Mouse (Mus musculus) liver, postnatal 0 days (tissue): Measurements from ENCODE around the gene Lmf1. TPM values are rescaled to one million over a fixed set of nuclear protein-coding genes. Genes with fewer than 3 reads are reported as not detected.

Source experiments
- ATAC-seq: fragments of 200-750 bp; cut with Nextera tagmentation; 2 replicates; pipeline ENCODE4 v1.8.0; 2017; ENCODE audit warnings: mild to moderate bottlenecking, moderate library complexity
- DNase-seq: peaks from one replicate; pipeline ENCODE4 v3.0.0-alpha.2; 2016
- H3K27ac ChIP-seq: fragments of 300-500 bp; sonication (generic); 2 replicates; pipeline ENCODE4 v1.5.1; 2014; ENCODE audit warnings: antibody characterized with exemption, moderate library complexity, mild to moderate bottlenecking, low read depth
- H3K27me3 ChIP-seq: fragments of 300-500 bp; sonication (generic); 2 replicates; pipeline ENCODE4 v1.6.1; 2014; ENCODE audit warnings: low read length, control low read depth, mixed read lengths; ENCODE audit not compliant: insufficient read depth
- H3K36me3 ChIP-seq: fragments of 300-500 bp; sonication (generic); replicated peaks from 2 replicates; pipeline ENCODE4 v1.6.1; 2014; ENCODE audit warnings: mild to moderate bottlenecking, control low read depth, low read length, moderate library complexity, mixed read lengths; ENCODE audit not compliant: insufficient read depth
- H3K4me1 ChIP-seq: fragments of 300-500 bp; sonication (generic); 2 replicates; pipeline ENCODE4 v1.6.1; 2014; ENCODE audit warnings: antibody characterized with exemption, mild to moderate bottlenecking, control low read depth; ENCODE audit not compliant: insufficient read depth
- H3K4me2 ChIP-seq: fragments of 300-500 bp; sonication (generic); 2 replicates; pipeline ENCODE4 v1.6.1; 2014; ENCODE audit warnings: low read depth, mild to moderate bottlenecking, low read length, moderate library complexity, mixed read lengths
- H3K4me3 ChIP-seq: fragments of 300-500 bp; sonication (generic); 2 replicates; pipeline ENCODE4 v1.5.1; 2014; ENCODE audit warnings: low read depth, low read length
- H3K9ac ChIP-seq: fragments of 300-500 bp; sonication (generic); replicated peaks from 2 replicates; pipeline ENCODE4 v1.6.1; 2014; ENCODE audit warnings: mild to moderate bottlenecking, moderate library complexity
- H3K9me3 ChIP-seq: fragments of 300-500 bp; sonication (generic); 2 replicates; pipeline ENCODE4 v1.6.1; 2016; ENCODE audit warnings: mild to moderate bottlenecking, control low read depth, low read length, mixed read lengths
- CTCF ChIP-seq: sonication (generic); IDR thresholded peaks from 2 replicates; pipeline ENCODE4 v1.5.1; 2016; ENCODE audit warnings: antibody characterized with exemption, low read depth
- EP300 ChIP-seq: IDR thresholded peaks from 2 replicates; pipeline ENCODE4 v1.6.1; 2016; ENCODE audit warnings: antibody characterized with exemption, low read depth, mild to moderate bottlenecking
- WGBS: fragments of 180-500 bp; shearing (Covaris S2); extraction: QIAGEN DNeasy Blood & Tissue Kit; methylation state at CpG from one replicate; pipeline ENCODE4 v1.1.7; 2014; ENCODE audit not compliant: insufficient replicate concordance; 5-methylcytosine and 5-hydroxymethylcytosine counted together
- polyA plus RNA-seq: library from polyadenylated mRNA; unstranded; fragments of >200 nt; fragmentation: Nextera tagmentation; extraction: Ambion mirVana; gene quantifications from 2 replicates; pipeline ENCODE4 v1.2.1, GENCODE M21; 2015

Gene Lmf1
- polyA plus RNA-seq, 1 experiment from 2014 or later = 12.5 TPM

- Histone ChIP-seq H3K27me3 (no peaks in the 10 kb centered on the region), H3K4me2 (no peak overlapping the region), H3K36me3 (no peaks in the 10 kb centered on the region), H3K4me3 (no peak overlapping the region), H3K9me3 (no peaks in the 10 kb centered on the region), H3K9ac (no peak overlapping the region), H3K27ac (no peak overlapping the region), H3K4me1 (no peaks in the 10 kb centered on the region)
- DNase-seq (no peak), ATAC-seq (no peak)
- WGBS = 76% methylated on average over 10 of the region's 10 CpGs
- TF ChIP-seq EP300 (no peak), CTCF (no peak)
Observed at GRCm38 (mm10) chr17:25608821-25609505, 30.1 kb downstream of the Lmf1 start.

GRCm38 (mm10) chr17:25609506-25609828 is 30.6 kb downstream of the Lmf1 start:
- Histone ChIP-seq H3K4me3 (no peak overlapping the region), H3K27me3 (no peaks in the 10 kb centered on the region), H3K9me3 (no peaks in the 10 kb centered on the region), H3K27ac (no peak overlapping the region), H3K9ac (no peak overlapping the region), H3K4me2 (no peak overlapping the region), H3K4me1 (no peaks in the 10 kb centered on the region), H3K36me3 (no peaks in the 10 kb centered on the region)
- 67% methylated on average over 3 of the region's 3 CpGs for WGBS
- TF ChIP-seq CTCF (no peak), EP300 (no peak)
- DNase-seq (no peak), ATAC-seq (no peak)

GRCm38 (mm10) chr17:25610151-25610550 is 31.3 kb downstream of the Lmf1 start:
- no peaks in the 10 kb centered on the region for H3K36me3 ChIP-seq
- H3K9me3 ChIP-seq = no peaks in the 10 kb centered on the region
- no peak overlapping the region for H3K9ac ChIP-seq
- no peak overlapping the region for H3K4me3 ChIP-seq
- no peak overlapping the region for H3K4me2 ChIP-seq
- no peaks in the 10 kb centered on the region for H3K4me1 ChIP-seq
- H3K27ac ChIP-seq = no peak overlapping the region
- DNase-seq = peak; percentile 24
- TF ChIP-seq EP300 = no peak
- TF ChIP-seq CTCF = no peak
- 64% methylated on average over 9 of the region's 9 CpGs for WGBS
- H3K27me3 ChIP-seq = no peaks in the 10 kb centered on the region
- no peak for ATAC-seq

- TF ChIP-seq EP300 (no peak), CTCF (no peak)
- no peak for ATAC-seq
- H3K9ac ChIP-seq = no peak overlapping the region
- no peak for DNase-seq
- no peaks in the 10 kb centered on the region for H3K36me3 ChIP-seq
- H3K4me3 ChIP-seq = no peak overlapping the region
- H3K9me3 ChIP-seq = no peaks in the 10 kb centered on the region
- no peaks in the 10 kb centered on the region for H3K4me1 ChIP-seq
- no peak overlapping the region for H3K4me2 ChIP-seq
- H3K27me3 ChIP-seq = no peaks in the 10 kb centered on the region
- WGBS = 81% methylated on average over 9 of the region's 9 CpGs
- H3K27ac ChIP-seq = no peak overlapping the region
Observed at GRCm38 (mm10) chr17:25612537-25612936, 33.7 kb downstream of the Lmf1 start.

GRCm38 (mm10) chr17:25613323-25613722 is 34.4 kb downstream of the Lmf1 start:
- H3K27me3 ChIP-seq = no peaks in the 10 kb centered on the region
- no peaks in the 10 kb centered on the region for H3K36me3 ChIP-seq
- TF ChIP-seq EP300 = no peak
- TF ChIP-seq CTCF = no peak
- H3K4me2 ChIP-seq = no peak overlapping the region
- WGBS = 85% methylated on average over 6 of the region's 6 CpGs
- no peaks in the 10 kb centered on the region for H3K9me3 ChIP-seq
- no peak for ATAC-seq
- no peaks in the 10 kb centered on the region for H3K4me1 ChIP-seq
- H3K9ac ChIP-seq = no peak overlapping the region
- no peak for DNase-seq
- no peak overlapping the region for H3K27ac ChIP-seq
- no peak overlapping the region for H3K4me3 ChIP-seq

GRCm38 (mm10) chr17:25614723-25615510 is 36.0 kb downstream of the Lmf1 start:
- TF ChIP-seq CTCF (no peak), EP300 (no peak)
- 80% methylated on average over 10 of the region's 10 CpGs for WGBS

More at GRCm38 (mm10) chr17:25614723-25615510, 36.0 kb downstream of the Lmf1 start:
- Histone ChIP-seq H3K4me2 (no peak overlapping the region), H3K27ac (no peak overlapping the region), H3K9ac (no peak overlapping the region), H3K9me3 (no peaks in the 10 kb centered on the region), H3K36me3 (no peaks in the 10 kb centered on the region), H3K4me1 (no peaks in the 10 kb centered on the region), H3K4me3 (no peak overlapping the region), H3K27me3 (no peaks in the 10 kb centered on the region)
- no peak for DNase-seq
- no peak for ATAC-seq
